Mouse (Mus musculus) bone marrow macrophage, adult 2 months (primary cell): Measurements from ENCODE around the gene 2310050C09Rik.

ENCODE experiments used
- CTCF ChIP-seq: IDR thresholded peaks from 2 replicates; pipeline ENCODE4 v1.5.1; 2012; ENCODE audit warnings: low read depth, mild to moderate bottlenecking, low read length, moderate library complexity
- POLR2A ChIP-seq: IDR thresholded peaks from 2 replicates; pipeline ENCODE4 v1.6.1; 2012; ENCODE audit warnings: mild to moderate bottlenecking, low read depth, low read length, borderline replicate concordance

GRCm38 (mm10) chr3:92903640-92904039 lies 33.6 kb upstream of the 2310050C09Rik start:
- TF ChIP-seq POLR2A: no peak
- TF ChIP-seq CTCF: no peak
